Mouse (Mus musculus) neutrophil, adult 83 days (primary cell): ENCODE data around the gene Xaf1. TPM values are rescaled to one million over a fixed set of nuclear protein-coding genes. Genes with fewer than 3 reads are reported as not detected.

Experiments
- total RNA-seq, 2 experiments: library from RNA; stranded (reverse); gene quantifications; one replicate each; pipeline ENCODE4 v1.2.4; 2023

Gene Xaf1
- 10 to 100 TPM; 16.2 to 16.9 TPM for total RNA-seq

DNA sequence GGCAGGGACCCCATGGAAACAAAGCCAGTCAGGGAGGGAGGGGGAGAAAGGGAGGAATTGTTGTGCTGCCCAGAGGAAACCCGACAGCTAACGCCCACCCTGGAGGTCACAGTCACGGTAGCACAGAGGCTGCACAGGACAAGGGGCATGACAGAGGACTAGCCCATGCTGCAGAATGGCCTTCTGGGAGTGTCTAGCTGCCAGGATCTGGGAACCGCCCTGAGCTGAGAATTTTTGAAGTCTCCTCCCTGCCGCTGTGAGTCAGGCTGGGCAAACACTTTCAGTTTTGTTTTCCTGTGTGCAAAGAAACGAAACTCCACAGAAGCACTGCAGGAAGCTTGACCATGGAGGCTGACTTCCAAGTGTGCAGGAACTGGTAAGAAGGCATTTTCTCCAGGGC, at the start of gene Xaf1:
Gene Xaf1 (plus strand): TSS at position 296 of the 400 bp plus-strand sequence.

GRCm38 (mm10) chr11:72266960-72267560, 34.4 kb upstream of the Xaf1 start, which contains the start of gene Slc13a5:
Gene Slc13a5, minus strand, starts transcription at chr11:72267222.

DNA sequence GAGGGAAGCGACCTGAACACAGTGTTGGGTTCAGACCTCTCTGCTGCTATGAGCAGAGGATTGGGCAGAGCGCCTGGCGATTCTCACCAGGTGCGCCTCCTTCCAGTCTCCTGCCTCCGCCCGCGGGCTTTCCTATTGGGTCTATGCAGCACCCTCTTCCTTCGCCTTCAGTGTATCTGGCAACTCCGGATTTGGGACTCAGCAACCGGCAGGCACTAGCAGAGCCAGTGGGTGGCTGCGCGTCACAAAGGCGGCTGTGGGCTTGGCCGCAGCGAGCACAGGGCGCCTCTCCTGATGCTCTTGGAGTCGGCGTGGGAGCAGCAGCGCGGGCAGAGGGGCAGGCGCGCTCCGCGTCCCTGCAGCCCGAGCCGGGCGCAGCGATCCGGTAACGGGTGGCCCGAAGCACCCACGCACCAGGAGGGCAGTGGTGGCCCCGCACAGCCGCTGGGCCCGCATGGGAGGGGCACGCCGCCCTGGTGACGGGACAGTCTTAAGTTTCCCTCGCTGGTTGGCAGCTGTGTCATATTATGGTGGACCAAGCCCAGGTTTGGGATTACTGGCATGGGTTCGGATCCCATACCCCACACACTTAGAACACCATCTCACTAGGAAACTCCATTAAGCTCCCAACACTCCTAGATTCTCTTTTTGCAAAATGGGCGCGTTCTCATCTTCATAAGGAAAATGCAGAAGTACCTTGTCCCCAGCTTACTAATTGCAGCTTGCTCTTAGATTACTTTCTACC, 12.9 kb downstream of the Xaf1 start, which contains the start of gene Fbxo39:
Gene Fbxo39 (plus strand): TSS at position 294 of the 745 bp plus-strand sequence.

GRCm38 (mm10) chr11:72362347-72362741, 60.9 kb downstream of the Xaf1 start, which contains the start of gene Tekt1:
Gene Tekt1, minus strand, starts transcription at chr11:72362442.

Other genes with a start within 250 kb of the Xaf1 start
- gene Pitpnm3, start 165.9 kb upstream of the Xaf1 start, total RNA-seq, result under 1 TPM; 0.07 to 0.09 TPM
- under 1 TPM; 0.26 to 0.79 TPM for gene Gm43951, start 94.8 kb upstream of the Xaf1 start, total RNA-seq
- gene 4933427D14Rik, start 94.2 kb upstream of the Xaf1 start, total RNA-seq, result 1 to 10 TPM; 6.8 to 7.9 TPM
- gene Txndc17, start 94.1 kb upstream of the Xaf1 start, total RNA-seq, result 10 to 100 TPM; 45.7 to 51.2 TPM
- 10 to 100 TPM; 30.6 to 33.7 TPM for gene Med31, start 86.0 kb upstream of the Xaf1 start, total RNA-seq
- gene Slc13a5, start 34.4 kb upstream of the Xaf1 start, total RNA-seq, result 1 to 10 TPM; 1.2 to 1.8 TPM
- under 1 TPM in 1 of 2 experiments, not detected in 1; 0.24 TPM for gene Fbxo39, start 12.8 kb downstream of the Xaf1 start, total RNA-seq
- gene Tekt1, start 60.8 kb downstream of the Xaf1 start, total RNA-seq, result not detected
- gene Smtnl2, start 110.1 kb downstream of the Xaf1 start, total RNA-seq, result under 1 TPM; 0.18 to 0.24 TPM
- not detected for gene Ggt6, start 133.9 kb downstream of the Xaf1 start, total RNA-seq
- gene Mybbp1a, start 139.7 kb downstream of the Xaf1 start, total RNA-seq, result 10 to 100 TPM; 33.5 to 37.5 TPM
- 1 to 10 TPM in 1 of 2 experiments, under 1 TPM in 1; 0.68 to 1.2 TPM for gene Spns2, start 188.3 kb downstream of the Xaf1 start, total RNA-seq
- 10 to 100 TPM in 1 of 2 experiments, 1 to 10 TPM in 1; 9.6 to 10.8 TPM for gene Spns3, start 248.9 kb downstream of the Xaf1 start, total RNA-seq